Mouse (Mus musculus) bone marrow, adult 2 months (tissue): ENCODE data around the gene Mum1.
"Not testable (repeated sequence)": the region's sequence is repeated elsewhere in the genome, so short reads cannot be mapped to it uniquely, and the experiment has no call there.

Experiments
- CTCF ChIP-seq: fragments of 200-500 bp; IDR thresholded peaks from 2 replicates; pipeline ENCODE4 v1.5.1; 2011; ENCODE audit warnings: low read length, control low read depth; ENCODE audit not compliant: control insufficient read depth, insufficient read depth
- POLR2A ChIP-seq: fragments of 200-500 bp; IDR thresholded peaks from 2 replicates; pipeline ENCODE4 v1.6.1; 2011; ENCODE audit warnings: low read depth, mild to moderate bottlenecking, control low read depth, low read length, borderline replicate concordance; ENCODE audit not compliant: control insufficient read depth

DNA sequence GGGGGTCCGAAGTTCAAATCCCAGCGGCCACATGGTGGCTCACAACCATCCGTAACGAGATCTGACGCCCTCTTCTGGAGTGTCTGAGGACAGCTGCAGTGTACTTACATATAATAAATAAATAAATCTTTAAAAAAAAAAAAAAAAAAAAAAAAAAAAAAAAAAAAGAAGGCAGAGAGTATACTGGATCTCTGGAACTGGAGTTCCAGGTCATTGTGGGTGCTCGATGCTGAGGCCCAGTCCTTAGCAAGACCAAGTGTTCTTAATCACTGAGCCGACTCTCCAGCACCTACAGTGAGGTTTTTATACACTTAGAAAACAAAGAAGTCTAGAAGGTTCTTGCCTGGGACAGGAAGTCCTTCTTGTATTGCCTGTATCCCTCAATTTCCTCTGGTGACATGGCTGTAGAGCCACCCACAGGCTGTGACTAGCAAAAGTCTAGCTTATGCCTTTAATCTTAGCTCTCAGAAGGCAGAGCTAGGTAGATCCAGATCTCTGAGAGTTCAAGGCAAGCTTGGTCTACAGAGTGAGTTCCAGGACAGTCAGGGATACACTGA lies 14.6 kb upstream of the Mum1 start:
- TF ChIP-seq CTCF, POLR2A: not testable (repeated sequence)
